Mouse (Mus musculus): ENCODE measurements around the gene Fbxw11.
"Not testable (repeated sequence)": the region's sequence is repeated elsewhere in the genome, so short reads cannot be mapped to it uniquely, and the experiment has no call there.

The Fbxw11 gene

GRCm38 (mm10) chr11:32647265-32647664 lies 4.7 kb downstream of the Fbxw11 start:
- in situ Hi-C loops (cut with MboI; ENCODE audit: low pct_unique_long_range_greater_than_20kb in 1 of 2, low sequenced_read_pairs in 2 of 2, unreplicated experiment in 1 of 2) = no loop called here

GRCm38 (mm10) chr11:32650236-32650749 lies 7.8 kb downstream of the Fbxw11 start:
- in situ Hi-C loops (cut with MboI; ENCODE audit: low pct_unique_long_range_greater_than_20kb in 1 of 2, low sequenced_read_pairs in 2 of 2, unreplicated experiment in 1 of 2) = no loop called here

GRCm38 (mm10) chr11:32650893-32651590 lies 8.5 kb downstream of the Fbxw11 start:
- in situ Hi-C loops (cut with MboI; ENCODE audit: low pct_unique_long_range_greater_than_20kb in 1 of 2, low sequenced_read_pairs in 2 of 2, unreplicated experiment in 1 of 2) = no loop called here

- in situ Hi-C loops (cut with MboI; ENCODE audit: low pct_unique_long_range_greater_than_20kb in 1 of 2, low sequenced_read_pairs in 2 of 2, unreplicated experiment in 1 of 2) = no loop called here
These were observed 9.2 kb downstream of the Fbxw11 start for GRCm38 (mm10) chr11:32651723-32652122.

- in situ Hi-C loops (cut with MboI; ENCODE audit: low pct_unique_long_range_greater_than_20kb in 1 of 2, low sequenced_read_pairs in 2 of 2, unreplicated experiment in 1 of 2) = no loop called here
These were observed 19.6 kb downstream of the Fbxw11 start for GRCm38 (mm10) chr11:32662082-32662656.

- in situ Hi-C loops (cut with MboI; ENCODE audit: low pct_unique_long_range_greater_than_20kb in 1 of 2, low sequenced_read_pairs in 2 of 2, unreplicated experiment in 1 of 2) = no loop called here
These were observed 23.1 kb downstream of the Fbxw11 start for GRCm38 (mm10) chr11:32665639-32666038.

GRCm38 (mm10) chr11:32666983-32667382 lies 24.5 kb downstream of the Fbxw11 start:
- in situ Hi-C loops (cut with MboI; ENCODE audit: low pct_unique_long_range_greater_than_20kb in 1 of 2, low sequenced_read_pairs in 2 of 2, unreplicated experiment in 1 of 2) = no loop called here

- in situ Hi-C loops (cut with MboI; ENCODE audit: low pct_unique_long_range_greater_than_20kb in 1 of 2, low sequenced_read_pairs in 2 of 2, unreplicated experiment in 1 of 2) = no loop called here
These were observed 29.0 kb downstream of the Fbxw11 start for GRCm38 (mm10) chr11:32671480-32671879.

GRCm38 (mm10) chr11:32676777-32677176 lies 34.3 kb downstream of the Fbxw11 start:
- in situ Hi-C loops (cut with MboI; ENCODE audit: low pct_unique_long_range_greater_than_20kb in 1 of 2, low sequenced_read_pairs in 2 of 2, unreplicated experiment in 1 of 2) = no loop called here

- in situ Hi-C loops (cut with MboI; ENCODE audit: low pct_unique_long_range_greater_than_20kb in 1 of 2, low sequenced_read_pairs in 2 of 2, unreplicated experiment in 1 of 2) = no loop called here
These were observed 35.3 kb downstream of the Fbxw11 start for GRCm38 (mm10) chr11:32677811-32678210.

- in situ Hi-C loops (cut with MboI; ENCODE audit: low pct_unique_long_range_greater_than_20kb in 1 of 2, low sequenced_read_pairs in 2 of 2, unreplicated experiment in 1 of 2) = not testable (repeated sequence)
These were observed 36.6 kb downstream of the Fbxw11 start for GRCm38 (mm10) chr11:32679091-32679490.

GRCm38 (mm10) chr11:32680014-32680413 lies 37.5 kb downstream of the Fbxw11 start:
- in situ Hi-C loops (cut with MboI; ENCODE audit: low pct_unique_long_range_greater_than_20kb in 1 of 2, low sequenced_read_pairs in 2 of 2, unreplicated experiment in 1 of 2) = no loop called here

GRCm38 (mm10) chr11:32681192-32681795 lies 38.8 kb downstream of the Fbxw11 start:
- in situ Hi-C loops (cut with MboI; ENCODE audit: low pct_unique_long_range_greater_than_20kb in 1 of 2, low sequenced_read_pairs in 2 of 2, unreplicated experiment in 1 of 2) = no loop called here

GRCm38 (mm10) chr11:32682335-32683102 lies 40.0 kb downstream of the Fbxw11 start:
- in situ Hi-C loops (cut with MboI; ENCODE audit: low pct_unique_long_range_greater_than_20kb in 1 of 2, low sequenced_read_pairs in 2 of 2, unreplicated experiment in 1 of 2) = no loop called here

- in situ Hi-C loops (cut with MboI; ENCODE audit: low pct_unique_long_range_greater_than_20kb in 1 of 2, low sequenced_read_pairs in 2 of 2, unreplicated experiment in 1 of 2) = no loop called here
These were observed 42.2 kb downstream of the Fbxw11 start for GRCm38 (mm10) chr11:32684690-32685254.

- in situ Hi-C loops (cut with MboI; ENCODE audit: low pct_unique_long_range_greater_than_20kb in 1 of 2, low sequenced_read_pairs in 2 of 2, unreplicated experiment in 1 of 2) = no loop called here
These were observed 45.8 kb downstream of the Fbxw11 start for GRCm38 (mm10) chr11:32688245-32688855.

- in situ Hi-C loops (cut with MboI; ENCODE audit: low pct_unique_long_range_greater_than_20kb in 1 of 2, low sequenced_read_pairs in 2 of 2, unreplicated experiment in 1 of 2) = no loop called here
These were observed 47.0 kb downstream of the Fbxw11 start for GRCm38 (mm10) chr11:32689510-32689909.

GRCm38 (mm10) chr11:32692834-32693233 lies 50.3 kb downstream of the Fbxw11 start:
- in situ Hi-C loops (cut with MboI; ENCODE audit: low pct_unique_long_range_greater_than_20kb in 1 of 2, low sequenced_read_pairs in 2 of 2, unreplicated experiment in 1 of 2) = no loop called here

Measured in mouse embryonic stem cell (cell line).